Mouse (Mus musculus) liver, adult 2 months (tissue): ENCODE results near the gene Il1rn.

Source experiments
- CTCF ChIP-seq: fragments of 200-500 bp; IDR thresholded peaks from 2 replicates; pipeline ENCODE4 v1.5.1; 2011; ENCODE audit warnings: low read depth, low read length, control low read depth
- POLR2A ChIP-seq: fragments of 200-500 bp; IDR thresholded peaks from 2 replicates; pipeline ENCODE4 v1.6.1; 2011; ENCODE audit warnings: low read length, control low read depth; ENCODE audit not compliant: insufficient read depth; ENCODE audit errors: extremely low read depth

GRCm38 (mm10) chr2:24397115-24397514 lies 60.5 kb downstream of the Il1rn start:
- TF ChIP-seq CTCF (no peak), POLR2A (no peak)
